Mouse (Mus musculus) ES-CJ7 (cell line): ENCODE results near the gene Alg2.
A peak's percentile ranks its signal among the peaks of the same experiment; 100 is the strongest.

Experiments used
- DNase-seq: peaks from one replicate; pipeline ENCODE4 v3.0.0; 2011; ENCODE audit warnings: low read depth, low spot score

Alg2 gene

GRCm38 (mm10) chr4:47473968-47474729, at the start of gene Alg2, which contains the start of gene Sec61b:
Gene Alg2, minus strand, starts transcription at chr4:47474333.
Gene Sec61b, plus strand, starts transcription at chr4:47474658.
- DNase-seq: peak; percentile 98

GRCm38 (mm10) chr4:47521884-47522605, 47.9 kb upstream of the Alg2 start:
- peak; percentile 10 for DNase-seq

- DNase-seq: no peak
These were observed 45.9 kb upstream of the Alg2 start for GRCm38 (mm10) chr4:47520076-47520475.

- DNase-seq: no peak
These were observed 44.5 kb upstream of the Alg2 start for GRCm38 (mm10) chr4:47518551-47519181.

- no peak for DNase-seq
These were observed 30.8 kb upstream of the Alg2 start for GRCm38 (mm10) chr4:47504841-47505517.

- no peak for DNase-seq
These were observed 28.9 kb upstream of the Alg2 start for GRCm38 (mm10) chr4:47503045-47503444.

GRCm38 (mm10) chr4:47502546-47502971, 28.4 kb upstream of the Alg2 start:
- peak; percentile 67 for DNase-seq

- DNase-seq: no peak
These were observed 25.0 kb upstream of the Alg2 start for GRCm38 (mm10) chr4:47499121-47499545.

GRCm38 (mm10) chr4:47497811-47498385, 23.8 kb upstream of the Alg2 start:
- no peak for DNase-seq

- no peak for DNase-seq
These were observed 20.6 kb upstream of the Alg2 start for GRCm38 (mm10) chr4:47494686-47495085.

- no peak for DNase-seq
These were observed 20.0 kb upstream of the Alg2 start for GRCm38 (mm10) chr4:47494137-47494536.

- DNase-seq: no peak
These were observed 19.3 kb upstream of the Alg2 start for GRCm38 (mm10) chr4:47493456-47493855.

- DNase-seq: no peak
These were observed 18.4 kb upstream of the Alg2 start for GRCm38 (mm10) chr4:47492311-47493086.

- DNase-seq: no peak
These were observed 17.1 kb upstream of the Alg2 start for GRCm38 (mm10) chr4:47491243-47491642.

- DNase-seq: no peak
These were observed 6.4 kb upstream of the Alg2 start for GRCm38 (mm10) chr4:47480576-47480975.

GRCm38 (mm10) chr4:47480095-47480494, 6.0 kb upstream of the Alg2 start:
- no peak for DNase-seq

- DNase-seq: no peak
These were observed 3.4 kb upstream of the Alg2 start for GRCm38 (mm10) chr4:47477539-47477938.

GRCm38 (mm10) chr4:47474730-47475643, 854 bp upstream of the Alg2 start:
- DNase-seq: no peak

- no peak for DNase-seq
These were observed 556 bp downstream of the Alg2 start for GRCm38 (mm10) chr4:47473586-47473967.

GRCm38 (mm10) chr4:47467196-47467595, 6.9 kb downstream of the Alg2 start:
- DNase-seq: no peak
